Mouse (Mus musculus) C2C12 (cell line): Measurements from ENCODE around the gene Zfp558.

ENCODE experiments used
- CTCF ChIP-seq: IDR thresholded peaks from one replicate; pipeline ENCODE4 v1.5.1; 2011; ENCODE audit not compliant: control insufficient read depth, insufficient read depth, insufficient read length
- MAX ChIP-seq: IDR thresholded peaks from one replicate; pipeline ENCODE4 v1.6.1; 2011; ENCODE audit warnings: mild to moderate bottlenecking, control low read depth
- USF1 ChIP-seq: IDR thresholded peaks from one replicate; pipeline ENCODE4 v1.6.1; 2011; ENCODE audit warnings: low read depth, mild to moderate bottlenecking, control low read depth, moderate library complexity

GRCm38 (mm10) chr9:18468005-18468404 lies 10.1 kb downstream of the Zfp558 start:
- TF ChIP-seq CTCF (no peak), USF1 (no peak), MAX (no peak)
